Mouse (Mus musculus): ENCODE data around the gene Phkg2. TPM values are rescaled to one million over a fixed set of nuclear protein-coding genes. Genes with fewer than 3 reads are reported as not detected.
"Not testable (repeated sequence)": the region's sequence is repeated elsewhere in the genome, so short reads cannot be mapped to it uniquely, and the experiment has no call there.

Gene Phkg2
- total RNA-seq, 1 experiment from 2014 or later: 74.8 TPM

- no peak for ATAC-seq (ENCODE audit: extremely low read depth, insufficient number of reproducible peaks, low FRiP score, poor library complexity, severe bottlenecking)
Measured at GRCm38 (mm10) chr7:127596747-127597146, 23.6 kb downstream of the Phkg2 start.

- no peak for ATAC-seq (ENCODE audit: extremely low read depth, insufficient number of reproducible peaks, low FRiP score, poor library complexity, severe bottlenecking)
Measured at GRCm38 (mm10) chr7:127600612-127601011, 27.5 kb downstream of the Phkg2 start.

DNA sequence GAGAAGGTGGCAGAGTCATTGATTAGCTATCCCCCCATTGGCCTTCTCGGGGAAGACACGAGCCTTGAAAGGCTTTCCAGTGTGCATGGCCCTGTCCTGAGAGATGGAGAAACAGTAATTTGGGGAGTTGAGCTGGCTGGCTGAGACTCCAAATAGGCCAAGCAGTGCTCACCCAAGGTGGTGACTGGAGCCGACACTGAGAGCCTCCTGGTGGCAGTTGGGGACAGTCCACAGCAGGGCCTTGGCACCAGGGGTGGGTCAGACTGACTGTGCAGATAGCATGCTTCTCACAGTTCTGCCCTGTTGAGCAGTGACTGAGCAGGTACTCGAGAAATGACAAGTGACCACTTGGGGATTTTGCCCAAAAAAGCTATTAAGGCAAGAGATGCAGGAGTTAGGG, 28.6 kb downstream of the Phkg2 start:
- no peak for ATAC-seq (ENCODE audit: extremely low read depth, insufficient number of reproducible peaks, low FRiP score, poor library complexity, severe bottlenecking)

DNA sequence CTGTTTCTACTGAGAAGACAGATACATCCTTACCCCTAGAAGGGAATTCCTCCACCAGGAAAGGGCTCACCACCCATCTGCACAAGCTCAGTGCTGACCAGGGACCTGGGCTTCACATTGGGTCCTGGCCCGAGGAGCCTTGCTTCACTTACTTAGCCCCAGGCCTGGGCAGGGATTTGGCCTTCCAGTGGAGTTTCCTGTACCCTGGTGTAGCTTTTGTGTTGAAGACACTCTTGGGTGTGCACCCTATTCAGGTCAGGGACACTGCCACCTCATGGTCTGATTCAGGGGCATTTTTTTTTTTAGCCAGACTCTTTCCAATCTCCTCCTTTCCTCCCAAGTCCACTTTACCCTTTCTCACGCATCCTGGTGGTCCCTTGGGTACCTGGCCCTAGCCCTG, 29.8 kb downstream of the Phkg2 start:
- no peak for ATAC-seq (ENCODE audit: extremely low read depth, insufficient number of reproducible peaks, low FRiP score, poor library complexity, severe bottlenecking)

DNA sequence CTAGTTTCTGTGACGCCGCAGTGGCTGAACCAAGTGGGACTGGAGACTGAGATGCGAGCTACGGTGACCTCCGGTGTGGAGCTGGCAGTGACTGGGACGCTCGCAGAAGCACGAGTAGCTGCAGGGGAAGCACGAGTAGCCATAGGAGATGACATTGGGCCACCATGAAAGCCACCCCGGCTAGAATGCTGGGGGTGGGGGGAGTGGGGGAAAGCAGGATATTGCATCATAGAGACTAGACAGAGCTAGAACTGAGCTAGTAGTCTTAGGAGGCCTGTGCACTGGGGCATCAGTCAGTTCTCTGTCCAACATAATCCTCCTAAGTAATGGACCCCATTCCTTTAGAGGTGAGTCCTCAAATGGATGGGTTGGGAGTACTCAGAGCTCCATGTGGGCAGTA, 31.1 kb downstream of the Phkg2 start:
- ATAC-seq (ENCODE audit: extremely low read depth, insufficient number of reproducible peaks, low FRiP score, poor library complexity, severe bottlenecking): no peak

DNA sequence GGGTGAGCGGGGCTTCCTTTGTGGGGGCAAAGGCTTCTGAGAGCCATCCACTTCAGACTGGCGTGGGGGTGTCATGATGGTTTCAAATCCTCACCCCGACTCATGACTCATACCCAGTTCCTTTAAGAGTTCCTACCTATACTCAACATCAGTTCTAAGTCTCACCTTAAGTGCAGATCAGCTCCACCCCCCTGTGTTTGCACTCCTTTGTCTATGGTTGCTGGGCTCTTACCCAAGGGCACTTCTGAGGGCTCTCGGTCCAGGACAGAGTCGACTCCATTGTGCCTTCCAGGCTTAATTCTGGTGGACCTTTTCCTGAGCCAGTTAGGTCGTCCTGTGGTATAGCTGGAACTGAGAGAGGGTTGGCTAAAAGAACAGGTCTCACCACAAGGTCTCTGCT, 34.0 kb downstream of the Phkg2 start:
- ATAC-seq (ENCODE audit: extremely low read depth, insufficient number of reproducible peaks, low FRiP score, poor library complexity, severe bottlenecking): no peak

- no peak for ATAC-seq (ENCODE audit: extremely low read depth, insufficient number of reproducible peaks, low FRiP score, poor library complexity, severe bottlenecking)
Measured at GRCm38 (mm10) chr7:127611011-127611410, 37.9 kb downstream of the Phkg2 start.

- ATAC-seq (ENCODE audit: extremely low read depth, insufficient number of reproducible peaks, low FRiP score, poor library complexity, severe bottlenecking): no peak
Measured at GRCm38 (mm10) chr7:127611561-127611960, 38.4 kb downstream of the Phkg2 start.

DNA sequence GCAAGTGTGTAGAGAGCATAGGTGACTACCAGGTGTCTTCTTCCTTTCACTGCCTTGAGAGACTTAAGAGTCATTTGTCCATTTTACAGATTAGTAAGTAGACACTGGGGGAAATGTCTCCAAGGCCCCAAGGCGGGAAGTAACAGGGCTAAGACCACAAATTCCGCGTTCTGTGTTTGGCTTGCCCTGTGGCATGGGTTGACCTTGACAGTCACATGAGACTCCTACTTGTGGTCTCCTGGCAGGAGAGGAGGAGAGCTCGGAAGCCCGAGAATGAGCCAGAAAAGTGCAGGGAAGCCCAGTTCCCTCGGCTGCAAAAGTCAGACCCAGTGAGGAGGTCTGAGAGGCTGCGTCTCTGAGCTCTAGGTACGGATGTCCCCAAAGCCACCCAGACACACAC, 40.4 kb downstream of the Phkg2 start:
- no peak for ATAC-seq (ENCODE audit: extremely low read depth, insufficient number of reproducible peaks, low FRiP score, poor library complexity, severe bottlenecking)

- ATAC-seq (ENCODE audit: extremely low read depth, insufficient number of reproducible peaks, low FRiP score, poor library complexity, severe bottlenecking): no peak
Measured at GRCm38 (mm10) chr7:127614091-127614490, 41.0 kb downstream of the Phkg2 start.

DNA sequence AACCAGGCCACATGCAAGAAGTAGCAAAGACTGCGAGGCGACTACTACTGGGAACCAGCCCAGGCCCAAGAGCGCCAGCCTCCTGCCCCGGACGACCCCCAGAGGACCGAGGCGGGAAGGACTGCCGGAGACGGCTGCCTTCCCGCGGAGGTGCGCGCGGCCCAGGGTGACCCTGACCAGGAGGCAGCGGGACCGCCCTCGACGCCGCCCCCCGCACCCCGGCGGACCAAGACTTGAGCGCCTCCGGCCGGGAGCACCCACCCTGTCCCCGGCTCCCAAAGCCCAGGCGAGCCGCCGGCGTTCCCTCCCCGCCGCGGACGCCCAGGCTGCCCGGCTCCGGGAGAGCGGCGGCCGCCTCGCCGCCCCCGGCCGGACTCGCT, 41.4 kb downstream of the Phkg2 start:
- ATAC-seq (ENCODE audit: extremely low read depth, insufficient number of reproducible peaks, low FRiP score, poor library complexity, severe bottlenecking): no peak

- no peak; the same call in 1 of the 2 replicates for ATAC-seq (ENCODE audit: extremely low read depth, insufficient number of reproducible peaks, low FRiP score, poor library complexity, severe bottlenecking)
Measured at GRCm38 (mm10) chr7:127614891-127615843, 42.0 kb downstream of the Phkg2 start, which contains the start of gene Zfp629. Zfp629 (minus strand) TSS chr7:127615797.

DNA sequence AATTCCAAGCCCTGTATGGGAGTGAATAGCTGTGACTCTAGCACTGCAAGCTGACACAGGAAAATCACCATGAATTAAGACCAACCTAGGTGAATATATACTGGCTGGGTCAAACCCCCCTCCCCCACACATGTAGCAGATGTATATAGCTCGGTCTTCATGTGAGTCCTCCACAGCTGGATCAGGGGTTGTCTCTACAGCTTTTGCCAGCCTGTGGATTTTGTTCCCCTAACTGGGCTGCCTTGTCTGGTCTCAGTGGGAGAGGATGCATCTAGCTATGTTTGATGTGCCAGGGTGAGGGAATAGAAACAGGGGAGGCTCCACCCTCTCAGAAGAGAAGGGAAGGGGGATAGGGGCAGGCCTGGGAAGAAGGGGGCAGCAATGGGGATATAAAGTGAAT, 43.2 kb downstream of the Phkg2 start:
- no peak for ATAC-seq (ENCODE audit: extremely low read depth, insufficient number of reproducible peaks, low FRiP score, poor library complexity, severe bottlenecking)

DNA sequence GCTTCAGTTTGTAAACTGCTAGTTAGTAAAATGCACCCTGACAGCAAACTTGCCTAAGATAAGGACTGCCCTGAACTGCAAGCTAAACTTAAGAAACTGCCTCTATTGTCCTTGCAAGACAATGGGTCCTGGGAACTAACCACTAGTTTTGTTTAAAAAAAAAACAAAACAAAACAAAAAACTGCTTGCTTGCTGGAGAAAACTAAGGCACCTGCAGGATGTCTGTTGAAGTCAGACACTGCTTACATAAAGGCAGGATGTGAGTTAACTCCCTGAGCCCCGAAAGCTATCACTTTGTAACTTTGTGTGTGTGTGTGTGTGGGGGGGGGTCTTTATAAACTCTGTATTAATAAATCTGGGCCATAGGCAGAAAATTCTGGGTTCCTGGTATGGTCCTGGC, 43.7 kb downstream of the Phkg2 start:
- no peak for ATAC-seq (ENCODE audit: extremely low read depth, insufficient number of reproducible peaks, low FRiP score, poor library complexity, severe bottlenecking)

GRCm38 (mm10) chr7:127617962-127618361, 44.8 kb downstream of the Phkg2 start:
- no peak for ATAC-seq (ENCODE audit: extremely low read depth, insufficient number of reproducible peaks, low FRiP score, poor library complexity, severe bottlenecking)

DNA sequence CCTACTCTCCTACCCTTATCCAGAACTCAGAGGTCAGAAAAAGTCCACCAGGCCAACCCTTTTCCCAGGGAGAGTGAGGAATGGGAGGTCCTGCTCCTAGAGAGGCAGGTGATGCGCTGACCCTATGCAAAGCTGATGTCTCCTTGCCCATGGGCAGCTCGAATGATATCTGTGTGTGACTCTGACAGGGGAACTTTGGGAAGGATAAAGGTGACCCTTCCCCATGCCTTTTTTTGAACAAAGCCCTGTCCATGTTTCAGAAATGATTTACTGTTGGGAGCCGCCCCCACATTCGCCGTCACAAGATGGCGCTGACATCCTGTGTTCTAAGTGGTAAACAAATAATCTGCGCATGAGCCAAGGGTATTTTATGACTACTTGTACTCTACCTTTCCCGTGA, 45.3 kb downstream of the Phkg2 start:
- not testable (repeated sequence) for ATAC-seq (ENCODE audit: extremely low read depth, insufficient number of reproducible peaks, low FRiP score, poor library complexity, severe bottlenecking)

DNA sequence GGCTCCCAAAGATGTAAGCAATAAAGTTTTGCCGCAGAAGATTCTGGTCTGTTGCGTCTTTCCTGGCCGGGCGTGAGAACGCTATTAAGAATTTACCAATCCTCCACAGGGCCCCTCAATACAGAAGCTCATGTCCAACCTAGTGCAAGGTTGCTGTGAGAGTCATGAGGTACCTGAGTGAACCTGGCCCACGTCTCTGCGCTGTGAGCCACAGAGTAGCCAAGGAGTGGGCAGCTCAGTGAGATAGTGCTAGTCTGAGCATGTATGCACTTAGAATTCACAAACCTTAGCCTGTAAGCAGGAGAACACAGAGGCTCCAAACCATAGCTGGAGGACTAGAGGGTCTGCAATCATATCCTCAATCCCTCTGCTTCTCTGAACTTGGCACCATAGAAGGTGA, 52.9 kb downstream of the Phkg2 start:
- ATAC-seq (ENCODE audit: extremely low read depth, insufficient number of reproducible peaks, low FRiP score, poor library complexity, severe bottlenecking): no peak

- no peak for ATAC-seq (ENCODE audit: extremely low read depth, insufficient number of reproducible peaks, low FRiP score, poor library complexity, severe bottlenecking)
Measured at GRCm38 (mm10) chr7:127626471-127626870, 53.3 kb downstream of the Phkg2 start.

GRCm38 (mm10) chr7:127628646-127629045, 55.5 kb downstream of the Phkg2 start:
- no peak for ATAC-seq (ENCODE audit: extremely low read depth, insufficient number of reproducible peaks, low FRiP score, poor library complexity, severe bottlenecking)

DNA sequence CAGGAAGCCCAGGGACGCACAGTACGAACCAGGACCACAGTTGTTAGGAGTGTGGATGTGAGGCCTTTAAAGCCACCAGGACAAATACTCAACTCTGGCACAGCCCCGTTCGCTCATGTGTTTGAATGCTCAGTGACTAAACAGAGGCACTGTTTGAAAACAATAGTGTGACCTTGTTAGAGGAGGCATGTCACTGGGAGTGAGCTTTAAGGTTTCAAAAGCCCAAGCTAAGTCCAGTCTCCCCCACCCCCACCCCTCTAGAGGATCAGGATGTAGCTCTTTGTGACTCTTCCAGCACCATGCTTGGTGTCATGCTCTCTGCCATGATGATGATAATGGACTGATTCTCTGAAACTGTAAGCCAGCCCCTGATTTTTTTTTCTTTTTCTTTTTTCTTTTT, 58.3 kb downstream of the Phkg2 start:
- no peak for ATAC-seq (ENCODE audit: extremely low read depth, insufficient number of reproducible peaks, low FRiP score, poor library complexity, severe bottlenecking)
